Mouse (Mus musculus) adrenal gland, adult 8-10 months (tissue): ENCODE results near the gene Prkra. TPM values are rescaled to one million over a fixed set of nuclear protein-coding genes. Genes with fewer than 3 reads are reported as not detected.

Experiments
- total RNA-seq, 4 experiments: library from RNA; stranded (reverse); gene quantifications; 2 replicates each; pipeline ENCODE4 v1.2.4; 2022

Prkra gene
- total RNA-seq, 4 experiments from 2014 or later = 26.5 to 32.4 (median 28.1) TPM

Other genes starting within 250 kb of the Prkra start
- gene Osbpl6, start 241.5 kb downstream of the Prkra start, total RNA-seq = 10 to 100 TPM; 25.8 to 37.9 (median 27.9) TPM
- not detected for gene Pjvk, start 461 bp upstream of the Prkra start, total RNA-seq
- 10 to 100 TPM; 24.4 to 43.0 (median 30.1) TPM for gene Fkbp7, start 25.1 kb upstream of the Prkra start, total RNA-seq
- gene Plekha3, start 27.3 kb upstream of the Prkra start, total RNA-seq = 10 to 100 TPM; 45.0 to 61.3 (median 49.9) TPM